Mouse (Mus musculus): ENCODE measurements at regions not wholly inside any gene's neighbourhood (a gene's known extent, or its start where the extent isn't known, plus 50 kb on each side); places are given as distances from the start of the nearest gene placed in this dataset.

- in situ Hi-C loops (cut with MboI, MseI): no loop called here
Measured at GRCm38 (mm10) chr1:71851268-71851667, 198.3 kb upstream of the Fn1 start.

GRCm38 (mm10) chr1:71848656-71849055, 195.7 kb upstream of the Fn1 start:
- in situ Hi-C loops (cut with MboI, MseI): no loop called here

GRCm38 (mm10) chr1:71844938-71845685, 192.1 kb upstream of the Fn1 start:
- in situ Hi-C loops (cut with MboI, MseI): no loop called here

GRCm38 (mm10) chr1:71837764-71838163, 184.8 kb upstream of the Fn1 start:
- in situ Hi-C loops (cut with MboI, MseI): no loop called here

- in situ Hi-C loops (cut with MboI, MseI): no loop called here
Measured at GRCm38 (mm10) chr1:71837039-71837648, 184.1 kb upstream of the Fn1 start.

- in situ Hi-C loops (cut with MboI, MseI): no loop called here
Measured at GRCm38 (mm10) chr1:71830379-71830778, 177.4 kb upstream of the Fn1 start.

GRCm38 (mm10) chr1:71824410-71824809, 171.4 kb upstream of the Fn1 start:
- in situ Hi-C loops (cut with MboI, MseI): no loop called here

GRCm38 (mm10) chr1:71822123-71822522, 169.1 kb upstream of the Fn1 start:
- in situ Hi-C loops (cut with MboI, MseI): no loop called here

- in situ Hi-C loops (cut with MboI, MseI): no loop called here
Measured at GRCm38 (mm10) chr1:71821099-71821498, 168.1 kb upstream of the Fn1 start.

GRCm38 (mm10) chr1:71816306-71816705, 163.3 kb upstream of the Fn1 start:
- in situ Hi-C loops (cut with MboI, MseI): no loop called here

- in situ Hi-C loops (cut with MboI, MseI): no loop called here
Measured at GRCm38 (mm10) chr1:71814141-71814540, 161.1 kb upstream of the Fn1 start.

GRCm38 (mm10) chr1:71812171-71812695, 159.2 kb upstream of the Fn1 start:
- in situ Hi-C loops (cut with MboI, MseI): no loop called here

- in situ Hi-C loops (cut with MboI, MseI): no loop called here
Measured at GRCm38 (mm10) chr1:71811196-71811788, 158.3 kb upstream of the Fn1 start.

- in situ Hi-C loops (cut with MboI, MseI): no loop called here
Measured at GRCm38 (mm10) chr1:71808005-71808404, 155.0 kb upstream of the Fn1 start.

GRCm38 (mm10) chr1:71807586-71807985, 154.6 kb upstream of the Fn1 start:
- in situ Hi-C loops (cut with MboI, MseI): no loop called here

GRCm38 (mm10) chr1:71801283-71802066, 148.5 kb upstream of the Fn1 start:
- in situ Hi-C loops (cut with MboI, MseI): no loop called here

GRCm38 (mm10) chr1:71800581-71800980, 147.6 kb upstream of the Fn1 start:
- in situ Hi-C loops (cut with MboI, MseI): no loop called here

- in situ Hi-C loops (cut with MboI, MseI): no loop called here
Measured at GRCm38 (mm10) chr1:71798636-71799035, 145.6 kb upstream of the Fn1 start.

- in situ Hi-C loops (cut with MboI, MseI): no loop called here
Measured at GRCm38 (mm10) chr1:71788408-71788807, 135.4 kb upstream of the Fn1 start.

- in situ Hi-C loops (cut with MboI, MseI): no loop called here
Measured at GRCm38 (mm10) chr1:71784880-71785279, 131.9 kb upstream of the Fn1 start.

GRCm38 (mm10) chr1:71778292-71778691, 125.3 kb upstream of the Fn1 start:
- in situ Hi-C loops (cut with MboI, MseI): no loop called here

Data from T-helper 2 cell (primary cell).